Comparison of ENCODE assay signal across 28 mouse cellular contexts in genomic region chr19:45535214-45535735, GRCm38 (mm10). TPM values are rescaled to one million over a fixed set of nuclear protein-coding genes. Genes with fewer than 3 reads are reported as not detected.
DNase-seq lines count a peak whose midpoint lies in the region; ATAC-seq and TF ChIP-seq lines count a peak whose summit lies in the region.
"Had no signal": no experiment of that assay in that cellular context is flagged by ENCODE, and none has a peak within 500 bp of the region (broad histone marks: within the 10 kb centered on the region; RNA-seq: fewer than 3 reads in every experiment).

No protein-coding gene starts in this region.

- no peak overlapping the region for H3K9ac ChIP-seq in kidney, embryonic 14.5 days (ENCODE audit: low read depth, low read length)
- no peak overlapping the region for H3K9ac ChIP-seq in neural tube, embryonic 13.5 days
- no peak overlapping the region for H3K9ac ChIP-seq in forebrain, embryonic 15.5 days (replicated peaks)
- H3K9ac ChIP-seq in forebrain, embryonic 11.5 days (ENCODE audit: low read length): no peak overlapping the region
- H3K9ac ChIP-seq: embryonic facial prominence, embryonic 13.5 days; forebrain, embryonic 13.5 days; forebrain, postnatal 0 days; heart, embryonic 13.5 days; intestine, embryonic 15.5 days had no signal

- no peak for TF ChIP-seq POLR2A in kidney, adult 2 months (IDR thresholded peaks at IDR 0.05; ENCODE audit: low read depth, low read length)

- ATAC-seq in kidney, embryonic 14.5 days (ENCODE audit: low FRiP score, low TSS enrichment): 0 out of 2 replicates have a peak, but pooled peaks have one; percentile 5
- peak; percentile 16; the same call in 1 of the 2 replicates for ATAC-seq in neural tube, embryonic 13.5 days (ENCODE audit: low read depth)
- ATAC-seq in forebrain, embryonic 15.5 days (replicated peaks): no peak
- no peak for ATAC-seq in forebrain, embryonic 11.5 days (replicated peaks; ENCODE audit: low FRiP score)
- ATAC-seq: forebrain, embryonic 13.5 days; forebrain, postnatal 0 days; intestine, embryonic 15.5 days had no signal

- no peak overlapping the region for H3K4me2 ChIP-seq in kidney, embryonic 14.5 days (replicated peaks; ENCODE audit: low read depth, low read length)
- no peak overlapping the region for H3K4me2 ChIP-seq in neural tube, embryonic 13.5 days
- H3K4me2 ChIP-seq in forebrain, embryonic 15.5 days (replicated peaks): no peak overlapping the region
- H3K4me2 ChIP-seq in forebrain, embryonic 11.5 days (ENCODE audit: low read depth, low read length, severe bottlenecking): no peak overlapping the region
- H3K4me2 ChIP-seq: embryonic facial prominence, embryonic 13.5 days; forebrain, embryonic 13.5 days; heart, embryonic 13.5 days; intestine, embryonic 15.5 days had no signal

- no peaks in the 10 kb centered on the region for H3K9me3 ChIP-seq in kidney, embryonic 14.5 days (ENCODE audit: control insufficient read depth, low read length)
- H3K9me3 ChIP-seq in neural tube, embryonic 13.5 days: no peaks in the 10 kb centered on the region
- no peaks in the 10 kb centered on the region for H3K9me3 ChIP-seq in forebrain, embryonic 15.5 days
- no peaks in the 10 kb centered on the region for H3K9me3 ChIP-seq in forebrain, embryonic 11.5 days (ENCODE audit: control insufficient read depth, low read length)
- H3K9me3 ChIP-seq: embryonic facial prominence, embryonic 10.5 days; embryonic facial prominence, embryonic 13.5 days; forebrain, embryonic 13.5 days; G1E; heart, embryonic 10.5 days; heart, embryonic 13.5 days; intestine, embryonic 15.5 days had no signal

- H3K36me3 ChIP-seq in kidney, embryonic 14.5 days (ENCODE audit: control insufficient read depth, insufficient read depth, low read length): no peaks in the 10 kb centered on the region; the same call in 1 of the 2 replicates
- no peaks in the 10 kb centered on the region for H3K36me3 ChIP-seq in kidney, adult 2 months (ENCODE audit: control insufficient read depth, insufficient read depth, low read length)
- peaks cover 10% of the 10 kb centered on the region for H3K36me3 ChIP-seq in neural tube, embryonic 13.5 days
- H3K36me3 ChIP-seq in forebrain, embryonic 15.5 days: peaks cover 2% of the 10 kb centered on the region; the same call in 1 of the 2 replicates
- H3K36me3 ChIP-seq in forebrain, embryonic 11.5 days (ENCODE audit: control insufficient read depth, insufficient read depth, low read length): no peaks in the 10 kb centered on the region
- H3K36me3 ChIP-seq: heart, embryonic 10.5 days; heart, embryonic 13.5 days; intestine, embryonic 15.5 days had no signal

- H3K4me1 ChIP-seq in kidney, embryonic 14.5 days (ENCODE audit: control insufficient read depth, insufficient read depth, low read length): peaks cover 4% of the 10 kb centered on the region; the same call in 1 of the 2 replicates
- no peaks in the 10 kb centered on the region for H3K4me1 ChIP-seq in kidney, adult 2 months (ENCODE audit: control insufficient read depth, insufficient read depth, low read length)
- H3K4me1 ChIP-seq in neural tube, embryonic 13.5 days (replicated peaks): peaks cover 53% of the 10 kb centered on the region
- H3K4me1 ChIP-seq in forebrain, embryonic 15.5 days: peaks cover 8% of the 10 kb centered on the region; the same call in 1 of the 2 replicates
- H3K4me1 ChIP-seq in forebrain, embryonic 11.5 days (replicated peaks; ENCODE audit: control insufficient read depth, insufficient read depth, low read length): peaks cover 5% of the 10 kb centered on the region; the same call in 1 of the 2 replicates
- H3K4me1 ChIP-seq: embryonic facial prominence, embryonic 13.5 days; intestine, embryonic 15.5 days had no signal

- no peak overlapping the region for H3K4me3 ChIP-seq in kidney, embryonic 14.5 days (ENCODE audit: low read length)
- no peak overlapping the region for H3K4me3 ChIP-seq in kidney, adult 2 months (ENCODE audit: insufficient read depth, low read depth, low read length)
- H3K4me3 ChIP-seq in neural tube, embryonic 13.5 days: no peak overlapping the region
- no peak overlapping the region for H3K4me3 ChIP-seq in forebrain, embryonic 15.5 days
- H3K4me3 ChIP-seq in forebrain, embryonic 11.5 days (ENCODE audit: low read depth, low read length): no peak overlapping the region
- H3K4me3 ChIP-seq: embryonic facial prominence, embryonic 10.5 days; embryonic facial prominence, embryonic 13.5 days; erythroblast, embryonic 14.5 days; forebrain, embryonic 13.5 days; heart, adult 2 months; heart, embryonic 10.5 days; heart, embryonic 13.5 days; intestine, embryonic 15.5 days had no signal

- 0 out of 2 replicates have a peak, but pooled peaks cover 6% of the 10 kb centered on the region for H3K27me3 ChIP-seq in kidney, embryonic 14.5 days (ENCODE audit: control insufficient read depth, insufficient read depth, low read length)
- H3K27me3 ChIP-seq in kidney, adult 2 months (replicated peaks; ENCODE audit: control insufficient read depth, insufficient read depth, low read length): no peaks in the 10 kb centered on the region
- H3K27me3 ChIP-seq in neural tube, embryonic 13.5 days: no peaks in the 10 kb centered on the region; the same call in 1 of the 2 replicates
- no peaks in the 10 kb centered on the region for H3K27me3 ChIP-seq in forebrain, embryonic 15.5 days
- peaks cover 2% of the 10 kb centered on the region; the same call in 1 of the 2 replicates for H3K27me3 ChIP-seq in forebrain, embryonic 11.5 days (ENCODE audit: control insufficient read depth, insufficient read depth, low read length)
- H3K27me3 ChIP-seq: intestine, embryonic 15.5 days had no signal

- WGBS in kidney, embryonic 14.5 days: 37% methylated on average over 8 of the region's 8 CpGs
- 57% methylated on average over 8 of the region's 8 CpGs for WGBS in kidney, adult 2 months
- 38% methylated on average over 8 of the region's 8 CpGs for WGBS in neural tube, embryonic 13.5 days
- 87% methylated on average over 8 of the region's 8 CpGs for WGBS in forebrain, embryonic 15.5 days
- 86% methylated on average over 8 of the region's 8 CpGs for WGBS in forebrain, embryonic 11.5 days

- TF ChIP-seq CTCF in kidney, adult 2 months (conservative IDR thresholded peaks at IDR 0.05; ENCODE audit: insufficient read depth, insufficient read length, low read depth, low read length): no peak

- H3K27ac ChIP-seq in kidney, embryonic 14.5 days (ENCODE audit: low read depth, low read length): no peak overlapping the region
- no peak overlapping the region for H3K27ac ChIP-seq in kidney, adult 2 months (ENCODE audit: insufficient read depth, low read depth, low read length)
- peak overlapping the region; percentile 78 for H3K27ac ChIP-seq in neural tube, embryonic 13.5 days (replicated peaks)
- no peak overlapping the region for H3K27ac ChIP-seq in forebrain, embryonic 15.5 days (replicated peaks)
- H3K27ac ChIP-seq in forebrain, embryonic 11.5 days (ENCODE audit: low read depth, low read length): no peak overlapping the region
- H3K27ac ChIP-seq: embryonic facial prominence, embryonic 10.5 days; embryonic facial prominence, embryonic 13.5 days; forebrain, embryonic 13.5 days; heart, adult 2 months; heart, embryonic 10.5 days; heart, embryonic 13.5 days; intestine, embryonic 15.5 days had no signal

- DNase-seq in adrenal gland, postnatal 10 days: peak; percentile 34
- no peak for DNase-seq in adrenal gland, adult 18-20 months (ENCODE audit: low spot score in 2 of 2)
- no peak for DNase-seq in kidney, adult 2 months
- peak; percentile 70 for DNase-seq in MN1 (ENCODE audit: low spot score)
- DNase-seq in forebrain, embryonic 11.5 days (ENCODE audit: low spot score): no peak
- DNase-seq: B cell, adult 2 months; cerebellum, adult 11-12 months; cerebellum, adult 8-10 months; cerebellum, postnatal 10 days; cerebellum, postnatal 36 days; embryo, embryonic 11 days; forebrain, postnatal 0 days; gastrocnemius, postnatal 25 days; heart, adult 2 months; heart, postnatal 14 days; heart, postnatal 4 days; kidney, adult 11 months had no signal

RNA-seq across cellular contexts. Expression of gene Poll, which starts 25.1 kb away (rescaled TPM):
- total RNA-seq in adrenal gland, postnatal 10 days (2021): 10 to 100 TPM in 1 of 2 experiments, 1 to 10 TPM in 1; 9.0 to 10.7 TPM
- total RNA-seq in adrenal gland, adult 18-20 months (2021): 10 to 100 TPM in 1 of 2 experiments, 1 to 10 TPM in 1; 9.4 to 11.0 TPM
- polyA plus RNA-seq in kidney, embryonic 14.5 days (2014; fragmentation: Nextera tagmentation; extraction: Ambion mirVana): 13.9 and 20.6 TPM in 2 replicates
- polyA plus RNA-seq in kidney, adult 2 months (2012; rRNA removed): 12.6 and 13.3 TPM in 2 replicates
- polyA plus RNA-seq in neural tube, embryonic 13.5 days (2015; fragmentation: Nextera tagmentation; extraction: Ambion mirVana): 12.0 and 14.2 TPM in 2 replicates
- 14.6 and 15.5 TPM in 2 replicates for polyA plus RNA-seq in forebrain, embryonic 15.5 days (2015; fragmentation: Nextera tagmentation; extraction: Ambion mirVana)
- 22.6 and 24.0 TPM in 2 replicates for polyA plus RNA-seq in forebrain, embryonic 11.5 days (2014; fragmentation: Nextera tagmentation; extraction: Ambion mirVana)

RNA-seq across cellular contexts. Expression of gene Gm17018, which starts 25.1 kb away (rescaled TPM):
- 10 to 100 TPM; 21.0 to 22.5 TPM for total RNA-seq in adrenal gland, postnatal 10 days (2021)
- 10 to 100 TPM; 28.4 to 33.9 TPM for total RNA-seq in adrenal gland, adult 18-20 months (2021)
- 51.4 and 61.6 TPM in 2 replicates for polyA plus RNA-seq in kidney, embryonic 14.5 days (2014; fragmentation: Nextera tagmentation; extraction: Ambion mirVana)
- polyA plus RNA-seq in kidney, adult 2 months (2012; rRNA removed): 10.9 and 16.3 TPM in 2 replicates
- 63.4 and 66.7 TPM in 2 replicates for polyA plus RNA-seq in neural tube, embryonic 13.5 days (2015; fragmentation: Nextera tagmentation; extraction: Ambion mirVana)
- 43.4 and 46.9 TPM in 2 replicates for polyA plus RNA-seq in forebrain, embryonic 15.5 days (2015; fragmentation: Nextera tagmentation; extraction: Ambion mirVana)
- 49.7 and 53.9 TPM in 2 replicates for polyA plus RNA-seq in forebrain, embryonic 11.5 days (2014; fragmentation: Nextera tagmentation; extraction: Ambion mirVana)

Comparison
In these comparisons a context has a peak if more than half of its experiments do, and no peak if none do; other contexts are left out.
1. DNase-seq: peak in adrenal gland, postnatal 10 days (single experiment) and MN1 (single experiment); none in adrenal gland, adult 18-20 months (0 of 2), kidney, adult 2 months (single experiment) and forebrain, embryonic 11.5 days (single experiment).
2. ATAC-seq: peak in kidney, embryonic 14.5 days (single experiment) and neural tube, embryonic 13.5 days (single experiment); none in forebrain, embryonic 15.5 days (single experiment) and forebrain, embryonic 11.5 days (single experiment).